Mouse (Mus musculus) neural tube, embryonic 15.5 days (tissue): ENCODE results near the gene Aoc1. TPM values are rescaled to one million over a fixed set of nuclear protein-coding genes. Genes with fewer than 3 reads are reported as not detected.
"Not testable (repeated sequence)": the region's sequence is repeated elsewhere in the genome, so short reads cannot be mapped to it uniquely, and the experiment has no call there.

Experiments
- ATAC-seq: fragments of 200-750 bp; cut with Nextera tagmentation; 2 replicates; pipeline ENCODE4 v1.8.0; 2017; ENCODE audit warnings: mild to moderate bottlenecking, moderate TSS enrichment, moderate library complexity; ENCODE audit not compliant: low FRiP score
- H3K27ac ChIP-seq: fragments of 300-500 bp; sonication (generic); replicated peaks from 2 replicates; pipeline ENCODE4 v1.5.1; 2015; ENCODE audit warnings: mild to moderate bottlenecking, inconsistent platforms
- H3K27me3 ChIP-seq: fragments of 300-500 bp; sonication (generic); replicated peaks from 2 replicates; pipeline ENCODE4 v1.6.1; 2015; ENCODE audit warnings: inconsistent platforms
- H3K36me3 ChIP-seq: fragments of 300-500 bp; sonication (generic); 2 replicates; pipeline ENCODE4 v1.6.1; 2015; ENCODE audit warnings: inconsistent platforms
- H3K4me1 ChIP-seq: fragments of 300-500 bp; sonication (generic); 2 replicates; pipeline ENCODE4 v1.6.1; 2015; ENCODE audit warnings: inconsistent platforms
- H3K4me2 ChIP-seq: fragments of 300-500 bp; sonication (generic); 2 replicates; pipeline ENCODE4 v1.6.1; 2015; ENCODE audit warnings: inconsistent platforms, mild to moderate bottlenecking, moderate library complexity
- H3K4me3 ChIP-seq: fragments of 300-500 bp; sonication (generic); replicated peaks from 2 replicates; pipeline ENCODE4 v1.5.1; 2015; ENCODE audit warnings: mild to moderate bottlenecking, inconsistent platforms
- H3K9ac ChIP-seq: fragments of 300-500 bp; sonication (generic); replicated peaks from 2 replicates; pipeline ENCODE4 v1.6.1; 2015; ENCODE audit warnings: mild to moderate bottlenecking, inconsistent platforms
- H3K9me3 ChIP-seq: fragments of 300-500 bp; sonication (generic); replicated peaks from 2 replicates; pipeline ENCODE4 v1.6.1; 2016; ENCODE audit warnings: inconsistent platforms
- WGBS: fragments of 180-500 bp; shearing (Covaris S2); methylation state at CpG from one replicate; pipeline ENCODE4 v1.1.7; 2015; ENCODE audit warnings: mixed read lengths; 5-methylcytosine and 5-hydroxymethylcytosine counted together
- polyA plus RNA-seq: library from polyadenylated mRNA; unstranded; fragments of >200 nt; fragmentation: Nextera tagmentation; extraction: Ambion mirVana; gene quantifications from 2 replicates; pipeline ENCODE4 v1.2.1, GENCODE M21; 2015

The Aoc1 gene
- polyA plus RNA-seq, 1 experiment from 2014 or later, result not detected

- no peak for ATAC-seq
- H3K9me3 ChIP-seq, result no peaks in the 10 kb centered on the region
- H3K36me3 ChIP-seq, result no peaks in the 10 kb centered on the region
- 83% methylated on average over 4 of the region's 4 CpGs for WGBS
- no peak overlapping the region for H3K9ac ChIP-seq
- H3K27ac ChIP-seq, result no peak overlapping the region
- H3K4me3 ChIP-seq, result no peak overlapping the region
- H3K4me2 ChIP-seq, result no peak overlapping the region
- H3K27me3 ChIP-seq, result peaks cover 17% of the 10 kb centered on the region; the same call in 1 of the 2 replicates
- H3K4me1 ChIP-seq, result peaks cover 2% of the 10 kb centered on the region; the same call in 1 of the 2 replicates
These were observed 9.9 kb upstream of the Aoc1 start for GRCm38 (mm10) chr6:48862816-48863215.

- no peak overlapping the region for H3K27ac ChIP-seq
- no peak overlapping the region for H3K4me3 ChIP-seq
- peaks cover 2% of the 10 kb centered on the region; the same call in 1 of the 2 replicates for H3K4me1 ChIP-seq
- no peaks in the 10 kb centered on the region for H3K9me3 ChIP-seq
- no peak overlapping the region for H3K4me2 ChIP-seq
- H3K36me3 ChIP-seq, result no peaks in the 10 kb centered on the region
- 95% methylated on average over 7 of the region's 7 CpGs for WGBS
- H3K9ac ChIP-seq, result no peak overlapping the region
- peaks cover 19% of the 10 kb centered on the region; the same call in 1 of the 2 replicates for H3K27me3 ChIP-seq
- no peak for ATAC-seq
These were observed 9.2 kb upstream of the Aoc1 start for GRCm38 (mm10) chr6:48863488-48863887.

- Histone ChIP-seq H3K4me2 (no peak overlapping the region), H3K4me1 (peaks cover 2% of the 10 kb centered on the region; the same call in 1 of the 2 replicates), H3K9ac (no peak overlapping the region), H3K9me3 (no peaks in the 10 kb centered on the region), H3K27me3 (peaks cover 21% of the 10 kb centered on the region; the same call in 1 of the 2 replicates), H3K4me3 (no peak overlapping the region), H3K27ac (no peak overlapping the region), H3K36me3 (no peaks in the 10 kb centered on the region)
- no peak for ATAC-seq
- 40% methylated on average over 3 of the region's 3 CpGs for WGBS
These were observed 8.5 kb upstream of the Aoc1 start for GRCm38 (mm10) chr6:48864181-48864580.

GRCm38 (mm10) chr6:48864723-48865122 lies 8.0 kb upstream of the Aoc1 start:
- no peak overlapping the region for H3K27ac ChIP-seq
- H3K9ac ChIP-seq, result no peak overlapping the region
- 51% methylated on average over 3 of the region's 3 CpGs for WGBS
- no peak overlapping the region for H3K4me3 ChIP-seq
- H3K9me3 ChIP-seq, result no peaks in the 10 kb centered on the region
- no peak for ATAC-seq
- peaks cover 2% of the 10 kb centered on the region; the same call in 1 of the 2 replicates for H3K4me1 ChIP-seq
- no peak overlapping the region for H3K4me2 ChIP-seq
- H3K36me3 ChIP-seq, result no peaks in the 10 kb centered on the region
- H3K27me3 ChIP-seq, result peaks cover 18% of the 10 kb centered on the region; the same call in 1 of the 2 replicates

GRCm38 (mm10) chr6:48865152-48865745 lies 7.4 kb upstream of the Aoc1 start:
- WGBS, result 74% methylated on average over 1 of the region's 1 CpGs

GRCm38 (mm10) chr6:48866355-48866950 lies 6.2 kb upstream of the Aoc1 start:
- H3K9me3 ChIP-seq, H3K4me3 ChIP-seq, H3K9ac ChIP-seq, H3K4me2 ChIP-seq, H3K4me1 ChIP-seq, H3K27ac ChIP-seq, ATAC-seq, H3K36me3 ChIP-seq: not testable (repeated sequence)
- H3K27me3 ChIP-seq, result peaks cover 16% of the 10 kb centered on the region; the same call in 1 of the 2 replicates
- WGBS, result 6% methylated on average over 1 of the region's 1 CpGs

More at GRCm38 (mm10) chr6:48865152-48865745, 7.4 kb upstream of the Aoc1 start:
- H3K4me2 ChIP-seq, result no peak overlapping the region
- ATAC-seq, result no peak
- no peak overlapping the region for H3K9ac ChIP-seq
- H3K36me3 ChIP-seq, result no peaks in the 10 kb centered on the region
- H3K9me3 ChIP-seq, result no peaks in the 10 kb centered on the region
- no peak overlapping the region for H3K27ac ChIP-seq
- H3K4me3 ChIP-seq, result no peak overlapping the region
- peaks cover 2% of the 10 kb centered on the region; the same call in 1 of the 2 replicates for H3K4me1 ChIP-seq
- H3K27me3 ChIP-seq, result peaks cover 18% of the 10 kb centered on the region; the same call in 1 of the 2 replicates

- whole genome bisulfite sequencing, result 38% methylated on average over 4 of the region's 4 CpGs
- H3K9me3 ChIP-seq, result no peaks in the 10 kb centered on the region
- H3K4me2 ChIP-seq, result no peak overlapping the region
- ATAC-seq, result no peak
- no peak overlapping the region for H3K4me3 ChIP-seq
- H3K4me1 ChIP-seq, result peaks cover 2% of the 10 kb centered on the region; the same call in 1 of the 2 replicates
- H3K27me3 ChIP-seq, result peaks cover 10% of the 10 kb centered on the region; the same call in 1 of the 2 replicates
- no peaks in the 10 kb centered on the region for H3K36me3 ChIP-seq
- no peak overlapping the region for H3K9ac ChIP-seq
- H3K27ac ChIP-seq, result no peak overlapping the region
These were observed 5.5 kb upstream of the Aoc1 start for GRCm38 (mm10) chr6:48867158-48867557.

- Histone ChIP-seq H3K27me3 (peaks cover 5% of the 10 kb centered on the region), H3K4me2 (no peak overlapping the region), H3K4me1 (peaks cover 2% of the 10 kb centered on the region; the same call in 1 of the 2 replicates), H3K9ac (no peak overlapping the region), H3K27ac (no peak overlapping the region), H3K36me3 (no peaks in the 10 kb centered on the region), H3K9me3 (no peaks in the 10 kb centered on the region), H3K4me3 (no peak overlapping the region)
- WGBS, result 85% methylated on average over 2 of the region's 2 CpGs
- ATAC-seq, result no peak
These were observed 2.9 kb upstream of the Aoc1 start for GRCm38 (mm10) chr6:48869774-48870173.

- no peak overlapping the region for H3K27ac ChIP-seq
These were observed 1.9 kb downstream of the Aoc1 start for GRCm38 (mm10) chr6:48874576-48874975.

GRCm38 (mm10) chr6:48875515-48875914 lies 2.8 kb downstream of the Aoc1 start:
- Histone ChIP-seq H3K4me1 (no peaks in the 10 kb centered on the region), H3K4me2 (no peak overlapping the region), H3K9me3 (no peaks in the 10 kb centered on the region), H3K4me3 (no peak overlapping the region), H3K36me3 (no peaks in the 10 kb centered on the region), H3K9ac (no peak overlapping the region), H3K27me3 (no peaks in the 10 kb centered on the region; the same call in 1 of the 2 replicates), H3K27ac (no peak overlapping the region)
- ATAC-seq, result no peak
- WGBS, result 84% methylated on average over 6 of the region's 6 CpGs

More at GRCm38 (mm10) chr6:48874576-48874975, 1.9 kb downstream of the Aoc1 start:
- no peaks in the 10 kb centered on the region for H3K4me1 ChIP-seq
- H3K36me3 ChIP-seq, result no peaks in the 10 kb centered on the region
- H3K4me3 ChIP-seq, result no peak overlapping the region
- WGBS, result 80% methylated on average over 4 of the region's 4 CpGs
- no peaks in the 10 kb centered on the region for H3K9me3 ChIP-seq
- ATAC-seq, result no peak
- H3K27me3 ChIP-seq, result no peaks in the 10 kb centered on the region; the same call in 1 of the 2 replicates
- H3K4me2 ChIP-seq, result no peak overlapping the region
- no peak overlapping the region for H3K9ac ChIP-seq

GRCm38 (mm10) chr6:48876510-48877135 lies 3.9 kb downstream of the Aoc1 start:
- no peaks in the 10 kb centered on the region for H3K9me3 ChIP-seq
- no peak overlapping the region for H3K4me3 ChIP-seq
- ATAC-seq, result no peak
- H3K4me1 ChIP-seq, result no peaks in the 10 kb centered on the region
- H3K4me2 ChIP-seq, result no peak overlapping the region
- no peaks in the 10 kb centered on the region; the same call in 1 of the 2 replicates for H3K27me3 ChIP-seq
- no peak overlapping the region for H3K9ac ChIP-seq
- 36% methylated on average over 5 of the region's 5 CpGs for WGBS
- no peaks in the 10 kb centered on the region for H3K36me3 ChIP-seq
- no peak overlapping the region for H3K27ac ChIP-seq
